ENCODE assay signal across 38 mouse cellular contexts in genomic region chr7:122180720-122181119, GRCm38 (mm10). TPM values are rescaled to one million over a fixed set of nuclear protein-coding genes. Genes with fewer than 3 reads are reported as not detected.
"Had no signal": no experiment of that assay in that cellular context is flagged by ENCODE, and none has a peak within 500 bp of the region (broad histone marks: within the 10 kb centered on the region; RNA-seq: fewer than 3 reads in every experiment).

No protein-coding gene starts in this region.

- H3K36me3 ChIP-seq: heart, embryonic 12.5 days; heart, embryonic 13.5 days; heart, embryonic 15.5 days; hindbrain, embryonic 10.5 days; hindbrain, embryonic 12.5 days; hindbrain, embryonic 13.5 days; hindbrain, embryonic 15.5 days; intestine, embryonic 15.5 days; kidney, embryonic 15.5 days had no signal

- H3K27me3 ChIP-seq: hindbrain, embryonic 12.5 days; hindbrain, embryonic 15.5 days; intestine, embryonic 15.5 days; kidney, embryonic 15.5 days had no signal

- ATAC-seq: hindbrain, embryonic 16.5 days; hindbrain, postnatal 0 days; inflammation-experienced regulatory T-cells, adult 6 months; intestine, embryonic 15.5 days; intestine, embryonic 16.5 days; intestine, postnatal 0 days had no signal

- H3K9ac ChIP-seq: heart, embryonic 12.5 days; heart, embryonic 13.5 days; heart, embryonic 15.5 days; hindbrain, embryonic 12.5 days; hindbrain, embryonic 13.5 days; hindbrain, embryonic 14.5 days; hindbrain, embryonic 15.5 days; intestine, embryonic 15.5 days; kidney, embryonic 15.5 days had no signal

- H3K4me3 ChIP-seq: heart, embryonic 12.5 days; heart, embryonic 13.5 days; heart, embryonic 15.5 days; hindbrain, embryonic 10.5 days; hindbrain, embryonic 12.5 days; hindbrain, embryonic 13.5 days; hindbrain, embryonic 15.5 days; intestine, embryonic 15.5 days; kidney, embryonic 15.5 days; layer of hippocampus, adult 2 months; left cerebral cortex, adult 2 months had no signal

- H3K27ac ChIP-seq: heart, embryonic 13.5 days; heart, embryonic 15.5 days; hindbrain, embryonic 10.5 days; hindbrain, embryonic 12.5 days; hindbrain, embryonic 13.5 days; hindbrain, embryonic 14.5 days; hindbrain, embryonic 15.5 days; hindbrain, postnatal 0 days; intestine, embryonic 15.5 days; kidney, embryonic 15.5 days; kidney, postnatal 0 days; layer of hippocampus, adult 2 months; left cerebral cortex, adult 2 months had no signal

- H3K4me2 ChIP-seq: heart, embryonic 11.5 days; heart, embryonic 12.5 days; heart, embryonic 13.5 days; heart, embryonic 15.5 days; hindbrain, embryonic 12.5 days; hindbrain, embryonic 13.5 days; hindbrain, embryonic 14.5 days; hindbrain, embryonic 15.5 days; intestine, embryonic 15.5 days; kidney, embryonic 15.5 days had no signal

- H3K4me1 ChIP-seq: heart, embryonic 13.5 days; heart, embryonic 15.5 days; hindbrain, embryonic 12.5 days; hindbrain, embryonic 15.5 days had no signal

- DNase-seq: heart, postnatal 10 days; heart, postnatal 14 days; heart, postnatal 36 days; heart, postnatal 4 days; kidney, adult 11 months; kidney, adult 18-20 months; kidney, adult 2 months; kidney, adult 8-10 months; kidney, adult 9 months; kidney, postnatal 10 days; kidney, postnatal 14 days; kidney, postnatal 25 days; kidney, postnatal 36 days; kidney, postnatal 4 days; layer of hippocampus, adult 9-11 months; layer of hippocampus, postnatal 36 days had no signal

- H3K9me3 ChIP-seq: heart, embryonic 12.5 days; heart, embryonic 13.5 days; heart, embryonic 15.5 days; hindbrain, embryonic 10.5 days; hindbrain, embryonic 12.5 days; hindbrain, embryonic 13.5 days; hindbrain, embryonic 15.5 days; intestine, embryonic 15.5 days; kidney, embryonic 15.5 days had no signal

RNA-seq across cellular contexts. Expression of gene Ern2, which starts 5.3 kb away (rescaled TPM):
- polyA plus RNA-seq: heart, embryonic 11.5 days; heart, embryonic 12.5 days; heart, embryonic 13.5 days; heart, embryonic 14.5 days; heart, postnatal 0 days; inflammation-experienced regulatory T-cells, adult 6 months; kidney, embryonic 14.5 days; kidney, embryonic 15.5 days had no signal

RNA-seq across cellular contexts. Expression of gene Chp2, which starts 38.6 kb away (rescaled TPM):
- polyA plus RNA-seq: heart, embryonic 11.5 days; inflammation-experienced regulatory T-cells, adult 6 months had no signal
